In genomic region chr1:185275976-185276375, GRCm38 (mm10) we compare ENCODE assay signal across 10 mouse cellular contexts.
"Had no signal": no experiment of that assay in that cellular context is flagged by ENCODE, and none has a peak within 500 bp of the region (broad histone marks: within the 10 kb centered on the region; RNA-seq: fewer than 3 reads in every experiment).

No protein-coding gene starts in this region.

- H3K4me2 ChIP-seq: limb, embryonic 15.5 days; liver, embryonic 13.5 days; midbrain, embryonic 13.5 days; stomach, embryonic 15.5 days had no signal

- H3K4me1 ChIP-seq: limb, embryonic 15.5 days; liver, embryonic 13.5 days; midbrain, embryonic 13.5 days; stomach, embryonic 15.5 days had no signal

- H3K27me3 ChIP-seq: limb, embryonic 15.5 days; liver, embryonic 13.5 days; midbrain, embryonic 13.5 days; stomach, embryonic 15.5 days had no signal

- ATAC-seq: midbrain, embryonic 13.5 days had no signal

- H3K4me3 ChIP-seq: left cerebral cortex, adult 2 months; limb, embryonic 15.5 days; liver, embryonic 13.5 days; midbrain, embryonic 13.5 days; stomach, embryonic 15.5 days had no signal

- H3K9me3 ChIP-seq: limb, embryonic 15.5 days; liver, embryonic 13.5 days; midbrain, embryonic 13.5 days; stomach, embryonic 15.5 days had no signal

- H3K27ac ChIP-seq: left cerebral cortex, adult 2 months; limb, embryonic 15.5 days; liver, embryonic 13.5 days; midbrain, embryonic 13.5 days; stomach, embryonic 15.5 days had no signal

- DNase-seq: kidney, postnatal 14 days; liver, embryonic 13.5 days; lung, adult 18-20 months; right cerebral cortex, postnatal 14 days; thymus, adult 2 months; thymus, postnatal 25 days had no signal

- H3K9ac ChIP-seq: limb, embryonic 15.5 days; liver, embryonic 13.5 days; midbrain, embryonic 13.5 days; stomach, embryonic 15.5 days had no signal
